Mouse (Mus musculus): ENCODE data around the gene Gm37240.

The Gm37240 gene

GRCm38 (mm10) chr3:84715073-84715768 is 1172.1 kb downstream of the Gm37240 start:
- no peak for DNase-seq (ENCODE audit: low read depth, low spot score)

- DNase-seq (ENCODE audit: low read depth, low spot score) = peak; percentile 60
Observed at GRCm38 (mm10) chr3:84712941-84713340, 1174.4 kb downstream of the Gm37240 start.

- no peak for DNase-seq (ENCODE audit: low read depth, low spot score)
Observed at GRCm38 (mm10) chr3:84710723-84711122, 1176.6 kb downstream of the Gm37240 start.

- no peak for DNase-seq (ENCODE audit: low read depth, low spot score)
Observed at GRCm38 (mm10) chr3:84709967-84710366, 1177.4 kb downstream of the Gm37240 start.

GRCm38 (mm10) chr3:84709100-84709499 is 1178.2 kb downstream of the Gm37240 start:
- no peak for DNase-seq (ENCODE audit: low read depth, low spot score)

GRCm38 (mm10) chr3:84708469-84708868 is 1178.8 kb downstream of the Gm37240 start:
- no peak for DNase-seq (ENCODE audit: low read depth, low spot score)

GRCm38 (mm10) chr3:84705224-84705623 is 1182.1 kb downstream of the Gm37240 start:
- no peak for DNase-seq (ENCODE audit: low read depth, low spot score)

GRCm38 (mm10) chr3:84703083-84703810 is 1184.1 kb downstream of the Gm37240 start:
- DNase-seq (ENCODE audit: low read depth, low spot score) = no peak

GRCm38 (mm10) chr3:84701964-84702363 is 1185.4 kb downstream of the Gm37240 start:
- no peak for DNase-seq (ENCODE audit: low read depth, low spot score)

GRCm38 (mm10) chr3:84701509-84701908 is 1185.8 kb downstream of the Gm37240 start:
- no peak for DNase-seq (ENCODE audit: low read depth, low spot score)

GRCm38 (mm10) chr3:84696428-84696917 is 1190.8 kb downstream of the Gm37240 start:
- peak; percentile 82 for DNase-seq (ENCODE audit: low read depth, low spot score)

- DNase-seq (ENCODE audit: low read depth, low spot score) = no peak
Observed at GRCm38 (mm10) chr3:84695867-84696361, 1191.4 kb downstream of the Gm37240 start.

- peak; percentile 26 for DNase-seq (ENCODE audit: low read depth, low spot score)
Observed at GRCm38 (mm10) chr3:84695418-84695817, 1191.9 kb downstream of the Gm37240 start.

- no peak for DNase-seq (ENCODE audit: low read depth, low spot score)
Observed at GRCm38 (mm10) chr3:84693886-84694285, 1193.4 kb downstream of the Gm37240 start.

GRCm38 (mm10) chr3:84692647-84693199 is 1194.6 kb downstream of the Gm37240 start:
- peak; percentile 35 for DNase-seq (ENCODE audit: low read depth, low spot score)

GRCm38 (mm10) chr3:84690091-84690771 is 1197.1 kb downstream of the Gm37240 start:
- DNase-seq (ENCODE audit: low read depth, low spot score) = no peak

GRCm38 (mm10) chr3:84689656-84690055 is 1197.7 kb downstream of the Gm37240 start:
- no peak for DNase-seq (ENCODE audit: low read depth, low spot score)

GRCm38 (mm10) chr3:84688176-84688575 is 1199.1 kb downstream of the Gm37240 start:
- DNase-seq (ENCODE audit: low read depth, low spot score) = no peak

GRCm38 (mm10) chr3:84687488-84687846 is 1199.9 kb downstream of the Gm37240 start:
- no peak for DNase-seq (ENCODE audit: low read depth, low spot score)

- DNase-seq (ENCODE audit: low read depth, low spot score) = no peak
Observed at GRCm38 (mm10) chr3:84686799-84687487, 1200.4 kb downstream of the Gm37240 start.

GRCm38 (mm10) chr3:84686294-84686672 is 1201.0 kb downstream of the Gm37240 start:
- no peak for DNase-seq (ENCODE audit: low read depth, low spot score)

All from ZHBTc4 (cell line).